Mouse (Mus musculus) bone marrow, adult 2 months (tissue): ENCODE results near the gene Gm9903.

Experiments
- CTCF ChIP-seq: fragments of 200-500 bp; IDR thresholded peaks from 2 replicates; pipeline ENCODE4 v1.5.1; 2011; ENCODE audit warnings: low read length, control low read depth; ENCODE audit not compliant: control insufficient read depth, insufficient read depth
- POLR2A ChIP-seq: fragments of 200-500 bp; IDR thresholded peaks from 2 replicates; pipeline ENCODE4 v1.6.1; 2011; ENCODE audit warnings: low read depth, mild to moderate bottlenecking, control low read depth, low read length, borderline replicate concordance; ENCODE audit not compliant: control insufficient read depth

DNA sequence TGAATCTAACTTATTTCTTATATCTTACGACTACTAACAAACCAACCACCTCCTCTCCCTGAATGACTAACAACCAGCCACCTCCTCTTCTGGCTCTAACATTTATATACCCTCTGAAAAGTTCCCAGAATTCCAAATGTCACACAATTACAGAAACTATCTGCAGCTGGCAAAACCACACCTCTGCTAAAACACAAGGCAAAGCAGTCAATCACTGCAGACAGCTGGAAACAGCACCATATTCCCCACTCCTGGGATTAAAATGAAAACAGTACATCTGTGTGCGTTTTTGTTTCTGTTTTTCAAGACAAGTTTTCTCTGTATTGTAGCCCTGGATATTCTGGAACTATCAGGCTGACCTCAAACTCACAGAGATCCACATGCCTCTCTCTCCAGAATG lies 7.1 kb upstream of the Gm9903 start:
- TF ChIP-seq CTCF = no peak
- no peak for TF ChIP-seq POLR2A
